Mouse (Mus musculus) layer of hippocampus, postnatal 36 days (tissue): ENCODE measurements around the gene Chchd6. TPM values are rescaled to one million over a fixed set of nuclear protein-coding genes. Genes with fewer than 3 reads are reported as not detected.

ENCODE experiments used
- DNase-seq, 2 experiments: peaks; one replicate each; pipeline ENCODE4 v3.0.0; 2022
- total RNA-seq, 2 experiments: library from RNA; stranded (reverse); gene quantifications; 2 replicates each; pipeline ENCODE4 v1.2.3; 2021

Chchd6 gene
- total RNA-seq, 2 experiments from 2014 or later: 63.0 to 64.8 TPM

- DNase-seq: no peak
Measured at GRCm38 (mm10) chr6:89508263-89508662, 87.2 kb downstream of the Chchd6 start.

DNA sequence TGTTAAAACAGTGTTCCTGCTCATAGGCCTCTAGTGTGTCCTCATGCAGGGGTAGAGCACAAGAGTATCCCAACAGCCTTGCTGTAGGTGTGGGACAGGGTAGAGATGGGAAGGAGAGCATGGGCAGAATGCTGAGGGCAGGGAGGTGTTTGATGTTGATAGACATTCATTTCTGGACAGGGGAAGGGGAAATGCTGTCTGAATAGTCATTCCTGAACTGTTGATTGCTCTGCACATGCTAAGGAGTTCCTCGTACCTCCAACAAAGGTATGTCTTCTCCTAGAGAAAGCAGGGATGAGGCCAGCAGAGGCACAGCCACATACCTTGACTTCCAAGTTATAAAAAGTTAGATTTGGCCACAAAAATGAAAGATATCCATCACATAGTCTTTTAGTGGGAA is 95.5 kb downstream of the Chchd6 start:
- no peak for DNase-seq

DNA sequence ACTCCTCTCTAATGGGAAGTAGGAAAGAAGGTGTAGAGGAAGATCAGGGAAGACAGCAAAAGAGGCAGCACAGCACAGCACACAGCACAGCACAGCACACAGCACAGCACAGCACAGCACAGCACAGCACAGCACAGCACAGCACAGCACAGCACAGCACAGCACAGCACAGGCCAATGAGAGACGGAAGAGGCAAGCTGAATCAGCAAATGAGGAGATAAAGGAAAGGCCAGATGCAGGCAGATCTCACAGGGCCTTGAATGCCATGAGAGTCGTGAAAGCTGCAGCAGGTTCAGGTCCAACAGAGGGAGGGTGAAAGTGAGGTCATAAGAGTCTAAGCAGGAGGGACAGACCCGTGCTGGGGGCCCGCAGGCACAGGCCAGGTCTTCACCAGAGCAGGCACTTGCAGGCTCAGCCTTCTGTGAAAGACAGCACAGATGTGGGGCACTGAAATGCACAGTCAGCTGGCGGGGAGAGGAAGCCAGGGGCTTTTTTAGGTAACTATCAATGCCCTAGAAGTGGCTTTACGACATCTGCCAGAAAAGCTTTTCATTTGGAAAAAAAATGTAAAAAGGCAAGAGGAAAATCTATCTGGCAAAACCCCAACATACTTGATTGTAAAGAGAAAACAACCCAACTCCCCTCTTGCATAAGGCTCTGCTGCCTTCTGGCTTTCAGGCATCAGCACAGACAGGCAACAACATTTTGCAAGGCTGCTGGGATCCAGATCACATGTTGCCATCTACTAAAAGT is 96.5 kb downstream of the Chchd6 start:
- DNase-seq: peak; percentile 52 to 56

DNA sequence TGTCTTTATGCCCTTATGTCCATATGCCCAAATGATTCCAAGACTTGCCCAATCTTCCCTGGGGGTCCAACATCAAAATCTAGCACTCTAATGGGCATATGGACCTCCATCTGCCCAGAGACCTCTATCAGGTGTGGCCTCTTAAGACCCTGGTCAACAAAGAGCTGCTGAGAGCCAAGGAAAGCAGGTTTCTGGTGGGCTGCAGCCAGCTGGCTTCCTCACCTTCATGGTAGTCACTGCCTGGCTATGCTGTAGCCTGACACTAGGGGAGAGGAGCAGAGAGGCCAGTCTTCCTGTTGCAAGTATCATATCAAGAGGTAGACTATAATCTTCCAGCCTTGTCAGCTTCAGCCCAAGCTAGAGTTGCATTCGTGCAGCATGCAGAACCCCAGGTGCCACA is 98.5 kb downstream of the Chchd6 start:
- no peak for DNase-seq

- no peak for DNase-seq
Measured at GRCm38 (mm10) chr6:89492368-89492767, 103.1 kb downstream of the Chchd6 start.

DNA sequence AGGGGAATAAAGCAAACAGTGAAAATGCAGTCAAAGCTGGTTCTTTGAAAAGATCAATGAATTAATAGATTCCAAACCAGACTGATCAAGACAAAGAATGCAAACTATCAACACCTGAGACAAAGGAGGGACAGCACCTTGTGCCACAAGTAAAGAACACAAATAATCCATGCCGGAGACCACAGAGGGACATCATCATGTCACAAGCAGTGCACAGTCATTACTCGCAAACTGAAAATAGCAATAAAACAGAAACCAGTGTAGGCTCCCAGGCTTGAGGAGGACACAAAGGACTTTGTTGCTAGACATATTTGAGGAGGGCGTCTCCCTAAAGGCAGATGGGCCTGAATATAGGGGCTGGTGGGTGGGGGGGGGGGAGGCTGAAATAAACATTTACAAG is 105.1 kb downstream of the Chchd6 start:
- no peak for DNase-seq

- DNase-seq: no peak
Measured at GRCm38 (mm10) chr6:89489533-89489932, 105.9 kb downstream of the Chchd6 start.

GRCm38 (mm10) chr6:89486055-89486454 is 109.4 kb downstream of the Chchd6 start:
- no peak for DNase-seq

GRCm38 (mm10) chr6:89481192-89481591 is 114.3 kb downstream of the Chchd6 start:
- DNase-seq: no peak

GRCm38 (mm10) chr6:89467908-89468307 is 127.5 kb downstream of the Chchd6 start:
- DNase-seq: no peak

DNA sequence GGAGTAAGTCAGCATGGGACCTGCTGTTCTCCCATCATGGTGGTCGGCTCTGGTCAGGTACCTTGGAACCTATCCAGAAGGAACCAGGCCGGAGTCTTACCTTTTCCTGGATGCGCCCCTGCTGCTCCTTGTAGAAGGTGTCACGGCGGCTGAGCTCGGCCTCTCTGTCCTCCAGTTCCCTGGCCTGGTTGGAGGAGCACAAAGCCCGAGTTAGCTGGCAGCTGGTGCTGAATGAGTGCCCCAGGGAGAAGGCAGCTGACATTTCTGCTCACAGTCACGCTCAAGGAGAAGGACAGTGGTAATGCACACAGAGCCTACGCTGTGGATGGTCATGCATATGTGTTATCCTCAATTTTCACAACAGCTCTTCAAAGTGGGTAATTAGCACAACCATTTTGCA is 128.2 kb downstream of the Chchd6 start:
- no peak for DNase-seq

- no peak for DNase-seq
Measured at GRCm38 (mm10) chr6:89466875-89467274, 128.6 kb downstream of the Chchd6 start.

DNA sequence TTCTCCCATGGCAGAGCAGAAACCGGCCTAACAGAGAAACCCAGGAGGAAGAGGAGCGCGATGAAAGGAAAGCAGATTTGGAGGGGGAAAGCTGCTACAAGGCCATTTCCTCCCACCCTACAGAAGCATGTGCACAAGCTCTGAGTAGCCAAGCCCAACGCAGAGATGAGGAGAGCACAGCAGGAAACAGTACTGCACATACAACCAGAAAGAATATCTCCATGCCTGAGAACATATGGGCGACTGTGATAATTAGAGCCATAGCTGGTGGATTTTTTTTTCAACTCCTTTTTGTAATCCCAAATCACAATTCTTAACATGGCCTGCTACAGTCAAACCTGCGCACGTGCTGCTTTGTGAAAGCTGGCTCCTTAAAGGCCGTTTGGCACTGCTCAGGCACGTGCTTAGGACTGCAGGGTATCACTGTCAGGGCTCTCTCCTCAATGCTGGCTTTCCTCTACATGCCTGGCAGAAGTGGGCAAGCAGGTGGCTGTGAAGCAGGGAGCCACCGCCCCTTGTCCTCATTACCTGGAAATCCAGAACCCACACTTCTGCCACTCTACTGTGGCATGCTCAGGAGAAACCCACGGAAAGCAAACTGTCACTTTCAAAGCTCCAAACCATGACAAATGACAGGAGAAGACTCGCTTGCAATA is 129.3 kb downstream of the Chchd6 start:
- peak in 1 of 2 experiments; percentile 23 for DNase-seq

DNA sequence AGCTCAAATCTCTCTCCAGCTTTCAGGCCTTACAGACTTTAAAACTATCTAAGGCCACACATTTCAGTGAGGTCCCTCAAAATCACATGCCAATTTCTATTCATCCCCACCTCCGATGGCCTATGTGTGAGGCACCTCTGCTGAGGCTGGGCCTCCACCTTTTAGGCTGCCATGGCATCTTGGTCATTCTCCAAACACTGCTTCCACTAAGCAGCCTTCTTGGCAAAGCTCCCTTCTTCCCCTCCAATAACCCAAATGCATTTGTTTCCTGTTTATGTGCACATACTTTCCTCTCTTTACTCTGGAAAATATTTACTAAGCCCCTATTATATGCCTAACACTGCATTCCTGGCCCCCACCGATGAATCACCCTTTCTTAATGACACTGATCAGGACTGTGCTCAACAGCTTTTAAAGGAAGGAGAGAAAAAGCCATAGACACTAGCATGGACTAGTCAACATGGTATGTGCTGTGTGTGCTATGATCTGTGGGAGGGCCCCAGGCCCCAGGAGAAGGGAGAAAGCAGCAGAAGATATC is 133.2 kb downstream of the Chchd6 start:
- DNase-seq: no peak

- DNase-seq: peak in 1 of 2 experiments; percentile 14
Measured at GRCm38 (mm10) chr6:89461250-89462222, 133.9 kb downstream of the Chchd6 start.

- DNase-seq: no peak
Measured at GRCm38 (mm10) chr6:89459634-89460033, 135.8 kb downstream of the Chchd6 start.

- DNase-seq: no peak
Measured at GRCm38 (mm10) chr6:89457601-89458000, 137.9 kb downstream of the Chchd6 start.

DNA sequence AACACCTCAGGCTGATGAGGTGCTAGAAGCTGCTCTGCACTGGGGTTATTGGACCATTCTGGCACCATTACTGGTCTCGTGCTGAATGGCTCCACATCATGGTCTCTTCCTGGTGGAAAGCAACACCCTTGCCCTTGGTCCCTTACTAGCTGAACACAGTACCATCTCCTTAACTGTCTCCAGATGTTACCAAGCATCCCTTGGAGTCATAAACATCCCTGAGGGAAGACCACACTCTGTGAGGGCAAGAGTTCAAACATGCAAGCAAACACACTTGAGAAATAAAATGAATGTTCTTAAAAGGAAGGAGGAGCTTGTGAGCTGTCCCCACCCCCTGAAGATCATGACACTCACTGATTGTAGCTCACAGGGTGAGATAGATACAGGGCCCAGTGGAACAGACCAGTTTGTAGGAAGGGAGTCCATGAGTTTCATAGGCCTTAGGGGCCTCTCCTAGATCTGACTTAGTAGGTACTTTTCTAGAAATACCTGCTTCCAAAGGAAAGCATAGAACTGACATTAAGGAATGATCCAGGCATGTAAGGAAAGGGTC is 139.0 kb downstream of the Chchd6 start:
- DNase-seq: no peak

DNA sequence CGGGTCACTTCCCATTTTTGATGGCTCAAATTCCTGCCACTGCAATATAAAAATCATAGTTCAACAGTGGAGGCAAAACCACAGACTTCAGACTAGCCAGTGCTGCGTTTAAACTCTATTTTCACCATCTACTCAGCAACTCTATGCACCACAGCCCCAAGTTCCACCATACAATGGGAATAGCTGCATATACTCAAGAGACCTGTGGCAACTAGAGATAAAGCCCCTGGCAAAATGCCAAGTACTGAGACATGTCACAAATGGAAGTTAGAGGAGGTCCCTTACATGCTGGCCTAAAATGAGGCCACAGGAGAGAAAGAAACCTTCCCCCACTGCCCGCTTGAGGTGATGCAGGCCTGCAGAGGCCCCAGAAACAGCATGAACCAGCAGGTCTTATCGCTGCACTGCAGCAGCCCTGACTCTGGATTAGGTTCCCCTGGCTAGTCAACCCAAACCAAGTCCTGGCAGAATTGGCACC is 139.9 kb downstream of the Chchd6 start:
- no peak for DNase-seq

DNA sequence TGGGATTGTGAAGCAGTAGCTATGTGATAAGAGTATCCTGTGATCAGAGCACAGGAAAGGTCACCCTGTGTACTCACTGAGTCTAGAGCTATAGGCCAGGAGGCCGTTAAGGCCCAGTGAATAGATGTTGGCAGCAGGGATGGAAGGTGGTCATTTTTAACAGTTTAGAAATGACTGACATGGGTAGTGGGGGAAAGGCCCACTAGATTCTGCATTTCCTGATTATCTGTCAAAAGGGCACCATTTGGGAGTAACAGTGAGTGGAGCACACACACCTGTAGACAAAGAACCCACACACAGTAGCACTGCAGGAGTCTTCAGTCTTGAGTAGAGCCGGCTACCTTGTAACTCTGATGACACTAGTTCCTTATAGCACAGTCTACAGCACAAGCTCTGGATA is 141.0 kb downstream of the Chchd6 start:
- DNase-seq: no peak

DNA sequence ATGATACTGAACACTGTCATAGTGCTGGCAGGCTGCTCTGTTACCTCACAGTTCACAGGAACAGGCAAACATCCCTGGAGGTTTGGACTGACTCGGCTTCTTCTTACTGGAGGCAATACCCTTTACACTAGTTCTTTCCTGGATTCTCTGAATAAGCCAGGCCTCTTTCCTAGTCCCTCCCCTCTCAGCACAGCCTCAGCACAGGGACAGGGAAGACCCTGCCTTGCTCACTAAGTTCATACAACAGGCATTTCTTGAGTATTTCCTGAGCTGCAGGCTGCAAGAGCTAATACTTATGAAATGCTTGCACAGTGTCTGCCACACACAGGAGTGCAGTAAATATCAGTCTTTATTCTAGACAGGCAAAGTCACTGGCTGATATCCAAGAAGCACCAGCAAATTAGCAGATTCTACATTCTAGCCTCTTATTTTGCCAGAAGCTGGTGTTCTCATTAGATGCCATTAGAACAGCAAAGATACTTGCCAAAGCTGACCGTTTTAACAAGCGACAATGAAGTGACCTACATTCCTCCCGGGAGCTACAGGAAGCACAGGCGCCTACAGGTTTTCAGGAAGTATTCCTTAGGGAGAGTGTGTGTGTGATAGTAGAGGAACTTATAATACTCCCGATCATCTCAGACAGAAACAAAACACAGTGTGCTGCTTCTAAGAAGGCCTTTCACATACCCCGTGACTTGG is 142.3 kb downstream of the Chchd6 start:
- peak in 1 of 2 experiments; percentile 17 for DNase-seq

- DNase-seq: no peak
Measured at GRCm38 (mm10) chr6:89452356-89452755, 143.1 kb downstream of the Chchd6 start.
